Mouse (Mus musculus): ENCODE data around the gene C87436. TPM values are rescaled to one million over a fixed set of nuclear protein-coding genes. Genes with fewer than 3 reads are reported as not detected.

C87436 gene
- polyA plus RNA-seq, 1 experiment from 2014 or later, result 33.6 TPM

GRCm38 (mm10) chr6:86406306-86406705 is 31.9 kb upstream of the C87436 start:
- H3K27ac ChIP-seq (ENCODE audit: low read depth, low read length), result no peak overlapping the region
- no peak for DNase-seq (ENCODE audit: low spot score)
- H3K9me3 ChIP-seq (replicated peaks; ENCODE audit: control insufficient read depth, low read length), result no peaks in the 10 kb centered on the region
- peak overlapping the region; percentile 60 for H3K4me3 ChIP-seq (ENCODE audit: low read depth, low read length)
- H3K4me2 ChIP-seq (ENCODE audit: low read length), result peak overlapping the region; percentile 51
- no peaks in the 10 kb centered on the region for H3K27me3 ChIP-seq (replicated peaks; ENCODE audit: control insufficient read depth, insufficient read depth, low read length)
- H3K4me1 ChIP-seq (ENCODE audit: control insufficient read depth, insufficient read depth, low read length), result peaks cover 13% of the 10 kb centered on the region; the same call in 1 of the 2 replicates
- peaks cover 11% of the 10 kb centered on the region; the same call in 1 of the 2 replicates for H3K36me3 ChIP-seq (ENCODE audit: control insufficient read depth, insufficient read depth, low read length)
- peak overlapping the region; percentile 40; the same call in 1 of the 2 replicates for H3K9ac ChIP-seq (ENCODE audit: low read length)
- no peak for ATAC-seq

DNA sequence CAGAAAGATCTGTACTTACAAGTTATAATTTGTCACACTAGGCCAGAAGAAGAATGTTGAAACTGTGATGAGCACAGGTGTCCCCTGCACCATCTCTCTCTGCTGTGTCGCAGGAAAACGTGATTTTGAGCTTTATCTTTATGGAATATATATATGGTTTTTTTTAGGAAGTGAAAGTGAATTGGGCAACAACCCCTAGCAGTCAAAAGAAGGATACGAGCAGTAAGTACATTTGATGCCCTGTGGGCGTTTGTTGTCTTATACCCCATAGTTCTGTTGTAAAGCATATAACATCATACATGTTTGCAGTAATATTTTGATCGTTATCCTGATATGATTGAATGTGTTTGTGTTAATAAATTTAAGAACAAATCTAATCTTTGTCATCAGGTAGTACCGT is 19.5 kb upstream of the C87436 start:
- WGBS, result 96% methylated on average over 6 of the region's 6 CpGs
- no peak for ATAC-seq
- no peak overlapping the region for H3K4me3 ChIP-seq (ENCODE audit: low read depth, low read length)
- no peaks in the 10 kb centered on the region for H3K9me3 ChIP-seq (replicated peaks; ENCODE audit: control insufficient read depth, low read length)
- H3K27me3 ChIP-seq (replicated peaks; ENCODE audit: control insufficient read depth, insufficient read depth, low read length), result no peaks in the 10 kb centered on the region
- H3K9ac ChIP-seq (ENCODE audit: low read length), result no peak overlapping the region
- H3K36me3 ChIP-seq (ENCODE audit: control insufficient read depth, insufficient read depth, low read length), result peaks cover 83% of the 10 kb centered on the region
- no peak for DNase-seq (ENCODE audit: low spot score)
- no peak overlapping the region for H3K27ac ChIP-seq (ENCODE audit: low read depth, low read length)
- no peak overlapping the region for H3K4me2 ChIP-seq (ENCODE audit: low read length)
- no peaks in the 10 kb centered on the region for H3K4me1 ChIP-seq (ENCODE audit: control insufficient read depth, insufficient read depth, low read length)

- no peak overlapping the region for H3K4me2 ChIP-seq (ENCODE audit: low read length)
- H3K9me3 ChIP-seq (replicated peaks; ENCODE audit: control insufficient read depth, low read length), result no peaks in the 10 kb centered on the region
- DNase-seq (ENCODE audit: low spot score) (no peak), ATAC-seq (no peak)
- H3K4me1 ChIP-seq (ENCODE audit: control insufficient read depth, insufficient read depth, low read length), result no peaks in the 10 kb centered on the region
- H3K9ac ChIP-seq (ENCODE audit: low read length), result no peak overlapping the region
- peaks cover 81% of the 10 kb centered on the region for H3K36me3 ChIP-seq (ENCODE audit: control insufficient read depth, insufficient read depth, low read length)
- H3K4me3 ChIP-seq (ENCODE audit: low read depth, low read length), result no peak overlapping the region
- no peak overlapping the region for H3K27ac ChIP-seq (ENCODE audit: low read depth, low read length)
- no peaks in the 10 kb centered on the region for H3K27me3 ChIP-seq (replicated peaks; ENCODE audit: control insufficient read depth, insufficient read depth, low read length)
- 89% methylated on average over 3 of the region's 3 CpGs for WGBS
Measured at GRCm38 (mm10) chr6:86419239-86419638, 18.9 kb upstream of the C87436 start.

DNA sequence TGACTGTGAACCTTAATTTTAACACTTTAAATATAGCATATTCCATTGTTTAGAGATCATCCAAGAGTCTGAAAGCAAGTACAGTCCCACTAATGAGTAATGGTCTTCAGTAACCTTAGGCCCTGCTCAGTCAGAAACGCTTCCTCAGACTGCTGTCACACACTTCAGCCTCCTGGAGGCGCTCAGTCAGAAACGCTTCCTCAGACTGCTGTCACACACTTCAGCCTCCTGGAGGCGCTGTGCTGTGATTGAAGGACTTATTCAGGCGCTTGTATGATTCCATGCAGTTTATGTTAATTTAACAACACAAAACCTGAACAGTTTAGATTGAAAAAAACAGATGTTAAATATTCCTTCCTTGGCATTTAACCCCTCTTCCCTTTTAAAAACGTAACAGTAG is 17.7 kb upstream of the C87436 start:
- ATAC-seq, result no peak
- DNase-seq (ENCODE audit: low spot score), result no peak
- Histone ChIP-seq H3K9me3 (replicated peaks; ENCODE audit: control insufficient read depth, low read length) (no peaks in the 10 kb centered on the region), H3K36me3 (ENCODE audit: control insufficient read depth, insufficient read depth, low read length) (peaks cover 82% of the 10 kb centered on the region), H3K4me3 (ENCODE audit: low read depth, low read length) (no peak overlapping the region), H3K4me1 (ENCODE audit: control insufficient read depth, insufficient read depth, low read length) (no peaks in the 10 kb centered on the region), H3K9ac (ENCODE audit: low read length) (no peak overlapping the region), H3K27me3 (replicated peaks; ENCODE audit: control insufficient read depth, insufficient read depth, low read length) (no peaks in the 10 kb centered on the region), H3K4me2 (ENCODE audit: low read length) (no peak overlapping the region), H3K27ac (ENCODE audit: low read depth, low read length) (no peak overlapping the region)
- 73% methylated on average over 6 of the region's 6 CpGs for WGBS

DNA sequence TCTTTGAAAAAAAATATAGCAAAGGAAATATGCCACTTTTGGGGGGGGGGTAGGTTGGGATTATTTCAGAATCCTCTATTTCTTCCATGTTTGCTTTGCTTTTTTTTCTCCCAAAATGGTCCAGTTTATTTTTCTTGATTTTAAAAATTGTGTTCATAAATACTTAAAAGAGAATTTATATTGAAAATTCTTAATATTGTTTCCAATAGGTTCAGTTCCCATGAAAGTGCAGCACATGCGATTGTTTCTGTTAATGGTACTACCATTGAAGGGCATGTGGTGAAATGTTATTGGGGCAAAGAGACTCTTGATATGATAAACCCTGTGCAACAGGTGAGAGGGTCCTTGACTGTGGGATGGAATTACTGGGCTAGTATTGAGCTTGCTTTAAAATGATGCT is 11.8 kb upstream of the C87436 start, which contains the start of gene Gm44790:
TSS of gene Gm44790 (plus strand) at position 301 of the 400 bp plus-strand sequence.
- ATAC-seq, result no peak
- H3K36me3 ChIP-seq (ENCODE audit: control insufficient read depth, insufficient read depth, low read length), result peaks cover 84% of the 10 kb centered on the region
- WGBS, result 95% methylated on average over 1 of the region's 1 CpGs

GRCm38 (mm10) chr6:86431531-86431930 is 6.6 kb upstream of the C87436 start:
- H3K36me3 ChIP-seq (ENCODE audit: control insufficient read depth, insufficient read depth, low read length), result peaks cover 91% of the 10 kb centered on the region

More for the DNA sequence above, 11.8 kb upstream of the C87436 start, which contains the start of gene Gm44790:
- no peak for DNase-seq (ENCODE audit: low spot score)
- no peak within 1 kb of the TSS for H3K9ac ChIP-seq (ENCODE audit: low read length)
- no peaks in the 10 kb centered on the region for H3K9me3 ChIP-seq (replicated peaks; ENCODE audit: control insufficient read depth, low read length)
- no peaks in the 10 kb centered on the region for H3K4me1 ChIP-seq (ENCODE audit: control insufficient read depth, insufficient read depth, low read length)
- no peak within 1 kb of the TSS for H3K4me2 ChIP-seq (ENCODE audit: low read length)
- no peak within 1 kb of the TSS for H3K4me3 ChIP-seq (ENCODE audit: low read depth, low read length)
- no peaks in the 10 kb centered on the region for H3K27me3 ChIP-seq (replicated peaks; ENCODE audit: control insufficient read depth, insufficient read depth, low read length)
- H3K27ac ChIP-seq (ENCODE audit: low read depth, low read length), result no peak within 1 kb of the TSS

DNA sequence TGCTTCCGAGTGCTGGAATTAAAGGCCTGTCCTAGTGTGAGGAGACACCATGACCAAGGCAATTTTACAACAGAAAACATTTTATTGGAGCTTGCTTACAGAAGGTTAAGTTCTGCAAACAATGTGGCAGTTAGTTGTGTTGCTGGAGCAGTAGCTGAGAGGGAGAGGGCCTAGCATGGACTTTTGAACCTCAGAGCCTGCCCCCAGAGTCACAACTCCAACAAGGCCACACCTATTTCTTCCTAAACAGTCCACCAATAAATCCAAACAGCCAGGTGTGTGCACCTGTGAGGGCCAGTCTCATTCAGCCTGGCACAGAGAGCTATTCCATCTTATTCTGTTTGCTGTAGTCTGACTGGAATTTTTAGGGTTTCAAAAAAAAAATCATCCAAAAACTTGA is 4.5 kb upstream of the C87436 start:
- peaks cover 74% of the 10 kb centered on the region for H3K36me3 ChIP-seq (ENCODE audit: control insufficient read depth, insufficient read depth, low read length)

More at GRCm38 (mm10) chr6:86431531-86431930, 6.6 kb upstream of the C87436 start:
- Histone ChIP-seq H3K4me1 (ENCODE audit: control insufficient read depth, insufficient read depth, low read length) (no peaks in the 10 kb centered on the region), H3K9ac (ENCODE audit: low read length) (no peak overlapping the region), H3K9me3 (replicated peaks; ENCODE audit: control insufficient read depth, low read length) (no peaks in the 10 kb centered on the region), H3K4me3 (ENCODE audit: low read depth, low read length) (no peak overlapping the region), H3K27ac (ENCODE audit: low read depth, low read length) (no peak overlapping the region), H3K27me3 (replicated peaks; ENCODE audit: control insufficient read depth, insufficient read depth, low read length) (no peaks in the 10 kb centered on the region), H3K4me2 (ENCODE audit: low read length) (no peak overlapping the region)
- DNase-seq (ENCODE audit: low spot score), result no peak
- 97% methylated on average over 3 of the region's 3 CpGs for WGBS
- ATAC-seq, result no peak

DNA sequence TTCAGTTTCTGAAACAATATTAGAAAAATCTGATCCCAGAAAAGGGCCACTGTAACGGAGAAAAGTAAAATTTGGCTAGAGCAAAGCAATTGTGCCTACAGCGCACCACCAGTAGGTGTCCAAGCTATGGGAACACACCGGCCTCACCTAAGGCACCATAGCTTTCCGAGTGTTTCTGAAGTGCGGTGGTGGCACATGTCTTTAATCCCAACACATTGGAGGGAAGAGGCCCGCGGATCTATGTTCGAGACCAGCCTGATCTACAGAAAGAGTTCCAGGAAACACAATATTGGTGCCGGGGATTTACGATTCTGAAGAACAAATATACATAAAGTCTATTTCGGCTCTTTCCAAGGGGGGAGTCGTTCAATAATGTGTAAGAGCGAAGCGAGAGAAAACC is 463 bp upstream of the C87436 start:
- Histone ChIP-seq H3K4me3 (ENCODE audit: low read depth, low read length) (peak overlapping the region; percentile 83), H3K9ac (ENCODE audit: low read length) (peak overlapping the region; percentile 86), H3K36me3 (ENCODE audit: control insufficient read depth, insufficient read depth, low read length) (peaks cover 39% of the 10 kb centered on the region), H3K4me2 (ENCODE audit: low read length) (peak overlapping the region; percentile 79), H3K27me3 (replicated peaks; ENCODE audit: control insufficient read depth, insufficient read depth, low read length) (no peaks in the 10 kb centered on the region), H3K4me1 (ENCODE audit: control insufficient read depth, insufficient read depth, low read length) (no peaks in the 10 kb centered on the region), H3K9me3 (replicated peaks; ENCODE audit: control insufficient read depth, low read length) (no peaks in the 10 kb centered on the region), H3K27ac (ENCODE audit: low read depth, low read length) (peak overlapping the region; percentile 87)
- 3% methylated on average over 14 of the region's 14 CpGs for WGBS
- DNase-seq (ENCODE audit: low spot score) (peak; percentile 51), ATAC-seq (peak; percentile 28; the same call in 1 of the 2 replicates)

More for the DNA sequence above, 4.5 kb upstream of the C87436 start:
- H3K27ac ChIP-seq (ENCODE audit: low read depth, low read length), result no peak overlapping the region
- no peaks in the 10 kb centered on the region for H3K27me3 ChIP-seq (replicated peaks; ENCODE audit: control insufficient read depth, insufficient read depth, low read length)
- H3K9me3 ChIP-seq (replicated peaks; ENCODE audit: control insufficient read depth, low read length), result no peaks in the 10 kb centered on the region
- WGBS, result 95% methylated on average over 1 of the region's 1 CpGs
- DNase-seq (ENCODE audit: low spot score) (no peak), ATAC-seq (no peak)
- H3K4me2 ChIP-seq (ENCODE audit: low read length), result no peak overlapping the region
- no peaks in the 10 kb centered on the region for H3K4me1 ChIP-seq (ENCODE audit: control insufficient read depth, insufficient read depth, low read length)
- no peak overlapping the region for H3K9ac ChIP-seq (ENCODE audit: low read length)
- H3K4me3 ChIP-seq (ENCODE audit: low read depth, low read length), result no peak overlapping the region

DNA sequence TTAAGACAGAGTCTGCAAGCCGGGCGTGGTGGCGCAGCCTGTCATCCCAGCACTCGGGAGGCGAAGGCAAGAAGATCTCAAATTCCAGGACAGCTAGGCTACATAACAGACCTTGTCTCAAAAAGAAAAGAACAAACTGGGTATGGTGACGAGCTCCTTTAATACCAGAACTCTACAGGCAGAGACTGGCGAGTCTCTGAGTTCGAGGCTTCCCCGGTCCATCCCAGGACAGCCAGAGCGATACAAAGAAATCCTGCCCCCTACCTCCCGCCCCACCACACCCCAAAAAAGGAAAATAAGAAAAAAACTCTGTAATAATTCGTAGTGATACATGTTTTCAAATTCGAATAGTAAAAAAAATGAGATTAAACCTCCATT is 934 bp downstream of the C87436 start:
- Histone ChIP-seq H3K27ac (ENCODE audit: low read depth, low read length) (peak overlapping the region; percentile 87), H3K4me2 (ENCODE audit: low read length) (peak overlapping the region; percentile 79), H3K4me3 (ENCODE audit: low read depth, low read length) (peak overlapping the region; percentile 83), H3K9ac (ENCODE audit: low read length) (peak overlapping the region; percentile 86), H3K9me3 (replicated peaks; ENCODE audit: control insufficient read depth, low read length) (no peaks in the 10 kb centered on the region), H3K36me3 (ENCODE audit: control insufficient read depth, insufficient read depth, low read length) (peaks cover 33% of the 10 kb centered on the region), H3K4me1 (ENCODE audit: control insufficient read depth, insufficient read depth, low read length) (no peaks in the 10 kb centered on the region), H3K27me3 (replicated peaks; ENCODE audit: control insufficient read depth, insufficient read depth, low read length) (no peaks in the 10 kb centered on the region)
- ATAC-seq (no peak), DNase-seq (ENCODE audit: low spot score) (no peak)
- WGBS, result 3% methylated on average over 13 of the region's 13 CpGs
